Mouse (Mus musculus) G1E-ER4 (cell line): Measurements from ENCODE around the gene Pphln1. TPM values are rescaled to one million over a fixed set of nuclear protein-coding genes. Genes with fewer than 3 reads are reported as not detected.
A peak's percentile ranks its signal among the peaks of the same experiment; 100 is the strongest.

Experiments used
- GATA1 ChIP-seq: IDR thresholded peaks from one replicate; pipeline ENCODE4 v1.8.0; 2012; ENCODE audit warnings: low read length, inconsistent platforms
- polyA plus RNA-seq: library from polyadenylated mRNA; stranded (reverse); fragments of >175 nt; gene quantifications from 2 replicates; pipeline ENCODE4 v1.2.3, GENCODE M21; 2012

Gene Pphln1
- polyA plus RNA-seq, 1 experiment, result 12.1 TPM

GRCm38 (mm10) chr15:93518143-93518902 is 120.2 kb downstream of the Pphln1 start:
- no peak for TF ChIP-seq GATA1

- TF ChIP-seq GATA1, result no peak
Observed at GRCm38 (mm10) chr15:93518941-93519835, 121.0 kb downstream of the Pphln1 start.

GRCm38 (mm10) chr15:93519836-93520826 is 122.0 kb downstream of the Pphln1 start:
- no peak for TF ChIP-seq GATA1

GRCm38 (mm10) chr15:93521088-93521786 is 123.1 kb downstream of the Pphln1 start:
- TF ChIP-seq GATA1, result no peak

GRCm38 (mm10) chr15:93521787-93522180 is 123.6 kb downstream of the Pphln1 start:
- no peak for TF ChIP-seq GATA1

DNA sequence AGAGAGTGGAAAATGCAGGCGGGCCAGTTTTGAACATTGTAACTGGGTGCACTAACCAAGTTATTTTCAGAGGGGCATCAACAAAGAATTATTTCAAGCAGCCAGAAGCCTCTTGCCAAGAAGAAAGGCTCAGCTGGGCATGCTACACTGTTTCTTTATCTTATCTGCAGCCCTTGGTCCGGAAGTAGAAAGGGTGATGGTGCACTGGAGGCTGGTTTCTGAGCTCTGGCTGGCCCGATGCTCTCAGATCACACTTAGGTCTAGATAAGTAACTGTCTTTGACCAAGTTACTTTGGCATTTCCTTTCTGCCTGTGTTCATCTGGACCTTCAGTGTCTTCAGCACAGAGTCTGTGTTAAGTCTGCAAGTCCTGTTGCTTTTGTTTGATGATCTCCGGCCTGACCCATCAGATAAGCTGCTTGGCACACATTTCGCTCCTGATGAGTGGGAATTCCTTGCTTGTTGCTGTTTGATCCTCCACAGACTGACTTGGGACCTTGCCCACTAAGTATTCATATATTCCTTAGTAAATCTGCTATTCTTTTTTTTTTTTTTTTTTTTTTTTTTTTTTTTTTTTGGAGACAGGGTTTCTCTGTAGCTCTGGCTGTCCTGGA is 127.3 kb downstream of the Pphln1 start:
- peak; percentile 75 for TF ChIP-seq GATA1

GRCm38 (mm10) chr15:93529831-93530702 is 131.9 kb downstream of the Pphln1 start:
- no peak for TF ChIP-seq GATA1

GRCm38 (mm10) chr15:93530703-93531032 is 132.5 kb downstream of the Pphln1 start:
- no peak for TF ChIP-seq GATA1

DNA sequence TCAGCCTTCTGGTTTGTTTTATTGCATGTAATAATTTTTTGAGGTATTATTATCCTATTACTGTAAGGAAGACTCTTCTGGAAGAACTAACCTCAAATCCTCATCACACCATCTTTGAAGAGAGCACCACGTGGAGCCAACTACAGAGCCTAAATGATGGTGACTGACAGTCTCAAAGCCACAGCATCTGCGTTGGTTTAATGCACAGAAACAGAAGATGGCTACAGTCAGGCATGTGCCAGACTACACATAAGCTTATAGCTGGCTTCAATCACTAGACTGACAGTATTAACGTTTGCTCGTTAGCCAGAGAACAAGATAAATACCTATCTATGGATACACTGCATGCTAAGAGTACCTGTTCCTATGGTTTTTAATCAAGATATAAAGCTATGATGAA is 138.0 kb downstream of the Pphln1 start:
- TF ChIP-seq GATA1, result no peak

DNA sequence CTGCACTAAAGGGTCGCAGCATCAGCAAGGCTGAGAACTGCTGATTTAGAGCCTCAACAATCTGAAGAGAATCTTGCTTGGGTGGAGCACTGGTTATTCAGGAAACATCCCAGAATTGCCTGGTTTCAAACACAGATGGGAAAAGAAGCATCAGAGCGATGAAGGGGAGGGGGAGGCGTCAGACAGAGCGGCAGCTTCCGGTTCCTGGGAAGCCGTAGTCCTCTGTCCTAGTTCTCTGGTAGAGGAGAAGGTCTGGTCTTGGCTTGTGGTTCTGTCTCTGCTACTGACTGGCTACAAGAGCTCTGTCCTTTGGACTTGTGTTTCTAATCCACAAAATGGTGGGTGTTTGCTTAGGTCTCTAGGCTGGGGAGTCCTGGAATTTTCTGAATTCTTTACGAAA is 139.6 kb downstream of the Pphln1 start:
- TF ChIP-seq GATA1, result no peak

DNA sequence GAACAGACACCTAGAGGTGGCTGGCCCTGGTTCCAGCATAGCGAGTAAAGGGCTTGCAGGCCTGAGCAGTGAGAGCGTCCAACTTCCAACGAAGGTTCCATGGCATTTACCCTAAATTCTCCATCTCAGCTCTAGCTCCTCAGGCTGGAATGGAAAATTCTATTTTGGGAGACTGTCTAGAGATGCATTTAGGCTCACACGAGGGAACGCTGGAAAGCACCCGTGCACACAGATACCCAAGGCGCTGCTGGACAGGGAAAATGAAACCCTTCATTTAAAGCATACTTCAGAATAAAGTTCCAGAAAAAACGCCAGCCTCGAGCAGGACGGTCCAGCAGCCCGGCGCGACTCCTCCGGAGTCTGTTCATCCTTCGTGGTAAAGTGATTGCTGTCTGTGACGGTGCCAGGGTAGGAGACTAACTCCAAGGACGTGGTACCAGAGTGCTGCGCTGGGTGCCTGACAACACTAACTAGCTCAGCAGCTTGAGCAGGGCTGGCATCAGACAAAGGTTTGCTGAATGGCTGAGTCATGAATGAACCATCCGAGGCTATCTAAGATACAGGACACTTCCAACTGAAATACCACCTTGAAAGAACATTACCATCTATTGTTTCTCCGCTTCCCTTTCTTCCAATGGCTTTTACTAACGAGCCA is 140.5 kb downstream of the Pphln1 start:
- no peak for TF ChIP-seq GATA1

GRCm38 (mm10) chr15:93539415-93539814 is 141.3 kb downstream of the Pphln1 start:
- no peak for TF ChIP-seq GATA1

Other genes with a start within 250 kb of the Pphln1 start
- gene Gxylt1, start 123.2 kb upstream of the Pphln1 start, polyA plus RNA-seq, result 2.2 and 3.3 TPM in 2 replicates
- gene Yaf2, start 61.4 kb upstream of the Pphln1 start, polyA plus RNA-seq, result 34.4 and 40.0 TPM in 2 replicates
- 98.1 and 155 TPM in 2 replicates for gene Zcrb1, start within 50 bp of the Pphln1 start, polyA plus RNA-seq
- gene Prickle1, start 197.5 kb downstream of the Pphln1 start, polyA plus RNA-seq, result not detected in 2 replicates